Mouse (Mus musculus) embryonic facial prominence, embryonic 13.5 days (tissue): ENCODE data around the gene St6gal1. TPM values are rescaled to one million over a fixed set of nuclear protein-coding genes. Genes with fewer than 3 reads are reported as not detected.

Experiments
- ATAC-seq: fragments of 200-750 bp; cut with Nextera tagmentation; 2 replicates; pipeline ENCODE4 v1.8.0; 2017; ENCODE audit warnings: low read depth; ENCODE audit not compliant: insufficient number of reproducible peaks, insufficient read depth, low FRiP score, low TSS enrichment
- H3K27ac ChIP-seq: fragments of 300-500 bp; sonication (generic); 2 replicates; pipeline ENCODE4 v1.5.1; 2015; ENCODE audit warnings: moderate library complexity, mild to moderate bottlenecking, inconsistent platforms
- H3K27me3 ChIP-seq: fragments of 300-500 bp; sonication (generic); 2 replicates; pipeline ENCODE4 v1.6.1; 2015; ENCODE audit warnings: mild to moderate bottlenecking, inconsistent platforms
- H3K36me3 ChIP-seq: fragments of 300-500 bp; sonication (generic); 2 replicates; pipeline ENCODE4 v1.6.1; 2015; ENCODE audit warnings: mild to moderate bottlenecking, inconsistent platforms
- H3K4me1 ChIP-seq: fragments of 300-500 bp; sonication (generic); 2 replicates; pipeline ENCODE4 v1.6.1; 2015; ENCODE audit warnings: inconsistent platforms
- H3K4me2 ChIP-seq: fragments of 300-500 bp; sonication (generic); 2 replicates; pipeline ENCODE4 v1.6.1; 2015; ENCODE audit warnings: moderate library complexity, mild to moderate bottlenecking, inconsistent platforms
- H3K4me3 ChIP-seq: fragments of 300-500 bp; sonication (generic); 2 replicates; pipeline ENCODE4 v1.5.1; 2015; ENCODE audit warnings: mild to moderate bottlenecking, inconsistent platforms
- H3K9ac ChIP-seq: fragments of 300-500 bp; sonication (generic); 2 replicates; pipeline ENCODE4 v1.6.1; 2015; ENCODE audit warnings: mild to moderate bottlenecking, inconsistent platforms
- H3K9me3 ChIP-seq: fragments of 300-500 bp; sonication (generic); 2 replicates; pipeline ENCODE4 v1.6.1; 2016; ENCODE audit warnings: inconsistent platforms
- WGBS: fragments of 180-500 bp; shearing (Covaris S2); methylation state at CpG from one replicate; pipeline ENCODE4 v1.1.7; 2015; ENCODE audit warnings: mixed read lengths; 5-methylcytosine and 5-hydroxymethylcytosine counted together
- polyA plus RNA-seq: library from polyadenylated mRNA; unstranded; fragments of >200 nt; fragmentation: Nextera tagmentation; extraction: Ambion mirVana; gene quantifications from 2 replicates; pipeline ENCODE4 v1.2.1, GENCODE M21; 2015

St6gal1 gene
- polyA plus RNA-seq, 1 experiment from 2014 or later: 19.6 TPM

DNA sequence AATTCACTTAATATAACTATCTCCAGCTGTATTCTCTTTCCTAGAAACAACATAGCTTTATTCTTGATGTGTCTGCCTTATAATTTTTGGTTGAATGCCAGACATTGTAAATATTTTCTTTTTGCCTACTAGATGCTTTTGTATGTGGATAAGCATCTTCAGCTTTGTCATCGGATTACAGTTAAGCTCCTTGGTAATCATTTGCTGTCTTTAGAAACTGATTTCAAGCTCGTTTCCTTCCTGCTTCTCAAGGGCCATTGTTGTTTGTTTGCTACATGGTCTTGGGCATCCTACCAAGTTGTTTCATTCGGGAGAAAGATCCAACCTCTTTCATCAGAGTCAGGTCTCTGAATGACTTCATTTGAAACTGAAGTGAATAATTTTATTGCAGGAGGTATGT is 144.6 kb downstream of the St6gal1 start:
- Histone ChIP-seq H3K9ac (no peak overlapping the region), H3K27me3 (no peaks in the 10 kb centered on the region), H3K4me2 (no peak overlapping the region), H3K27ac (no peak overlapping the region), H3K9me3 (no peaks in the 10 kb centered on the region), H3K36me3 (no peaks in the 10 kb centered on the region), H3K4me3 (no peak overlapping the region), H3K4me1 (no peaks in the 10 kb centered on the region)
- ATAC-seq: no peak
- WGBS: 39% methylated on average over 3 of the region's 3 CpGs

DNA sequence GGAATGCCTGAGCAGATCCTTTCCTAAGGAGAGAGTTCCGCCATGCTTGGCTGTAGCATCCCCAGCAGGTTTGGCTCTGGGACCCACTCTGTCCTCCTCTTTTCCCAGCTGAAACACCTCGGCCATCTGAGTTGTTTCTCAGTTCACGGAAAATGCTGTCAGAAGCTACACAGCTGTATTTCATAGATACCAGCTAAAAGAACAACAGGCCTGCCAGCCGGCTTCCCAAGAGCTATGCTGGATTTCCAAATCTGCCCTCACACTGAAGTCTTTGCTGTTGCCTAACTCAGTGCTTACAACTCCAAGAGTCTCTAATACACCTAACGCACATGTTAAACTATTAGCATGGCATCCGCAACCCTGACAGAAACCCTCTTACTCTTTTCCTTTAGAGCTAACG is 146.2 kb downstream of the St6gal1 start:
- H3K9ac ChIP-seq: no peak overlapping the region
- H3K27ac ChIP-seq: no peak overlapping the region
- no peak overlapping the region for H3K4me3 ChIP-seq
- 79% methylated on average over 7 of the region's 7 CpGs for WGBS
- ATAC-seq: no peak
- no peaks in the 10 kb centered on the region for H3K27me3 ChIP-seq
- H3K4me2 ChIP-seq: no peak overlapping the region
- H3K9me3 ChIP-seq: no peaks in the 10 kb centered on the region
- no peaks in the 10 kb centered on the region for H3K36me3 ChIP-seq
- H3K4me1 ChIP-seq: 0 out of 2 replicates have a peak, but pooled peaks cover 2% of the 10 kb centered on the region

DNA sequence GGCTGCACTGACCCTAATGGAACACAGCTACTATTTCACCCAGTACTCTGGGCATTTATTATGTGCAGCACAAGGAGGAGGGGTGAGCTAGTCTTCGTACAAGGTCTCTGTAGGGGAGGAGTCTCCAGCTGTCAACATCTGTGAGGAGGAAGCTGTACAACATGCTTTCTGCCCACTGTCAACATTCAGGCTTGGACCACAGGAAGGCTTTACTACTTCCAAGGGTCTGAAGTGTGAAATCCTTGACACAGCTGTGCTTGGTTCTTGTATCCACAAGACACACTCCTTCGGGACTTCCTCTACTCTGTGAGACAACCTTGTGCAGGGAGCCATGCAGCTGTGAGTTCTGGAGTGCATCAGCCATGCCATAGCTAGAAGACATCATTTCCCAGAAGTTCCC is 147.8 kb downstream of the St6gal1 start:
- no peak for ATAC-seq
- H3K4me3 ChIP-seq: no peak overlapping the region
- H3K9ac ChIP-seq: no peak overlapping the region
- no peaks in the 10 kb centered on the region for H3K27me3 ChIP-seq
- 73% methylated on average over 2 of the region's 2 CpGs for WGBS
- 0 out of 2 replicates have a peak, but pooled peaks cover 2% of the 10 kb centered on the region for H3K4me1 ChIP-seq
- H3K36me3 ChIP-seq: no peaks in the 10 kb centered on the region
- no peak overlapping the region for H3K4me2 ChIP-seq
- H3K9me3 ChIP-seq: no peaks in the 10 kb centered on the region
- H3K27ac ChIP-seq: no peak overlapping the region

DNA sequence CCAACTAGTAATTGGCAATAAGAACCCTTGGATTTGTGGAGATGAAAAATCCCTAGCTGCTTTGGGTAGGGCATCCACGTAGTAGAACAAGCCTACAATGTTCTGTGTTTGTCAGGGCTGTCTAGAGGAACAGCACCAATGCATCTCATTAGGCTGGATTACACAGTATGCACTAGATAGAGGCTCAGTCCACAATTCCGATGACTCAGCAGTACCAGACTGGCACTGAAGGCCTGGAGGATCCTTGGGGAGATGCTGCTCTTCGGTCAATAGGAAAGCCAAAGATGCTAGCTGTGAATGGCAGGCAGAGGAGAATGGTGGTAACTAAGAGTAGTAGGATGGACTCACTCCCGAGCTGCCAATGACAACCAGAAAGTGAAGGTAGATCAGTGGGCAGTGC is 149.5 kb downstream of the St6gal1 start:
- H3K27ac ChIP-seq: no peak overlapping the region
- no peaks in the 10 kb centered on the region for H3K36me3 ChIP-seq
- H3K9me3 ChIP-seq: no peaks in the 10 kb centered on the region
- H3K27me3 ChIP-seq: no peaks in the 10 kb centered on the region
- no peak for ATAC-seq
- no peak overlapping the region for H3K4me2 ChIP-seq
- 0 out of 2 replicates have a peak, but pooled peaks cover 2% of the 10 kb centered on the region for H3K4me1 ChIP-seq
- no peak overlapping the region for H3K4me3 ChIP-seq
- WGBS: 90% methylated on average over 4 of the region's 4 CpGs
- H3K9ac ChIP-seq: no peak overlapping the region

DNA sequence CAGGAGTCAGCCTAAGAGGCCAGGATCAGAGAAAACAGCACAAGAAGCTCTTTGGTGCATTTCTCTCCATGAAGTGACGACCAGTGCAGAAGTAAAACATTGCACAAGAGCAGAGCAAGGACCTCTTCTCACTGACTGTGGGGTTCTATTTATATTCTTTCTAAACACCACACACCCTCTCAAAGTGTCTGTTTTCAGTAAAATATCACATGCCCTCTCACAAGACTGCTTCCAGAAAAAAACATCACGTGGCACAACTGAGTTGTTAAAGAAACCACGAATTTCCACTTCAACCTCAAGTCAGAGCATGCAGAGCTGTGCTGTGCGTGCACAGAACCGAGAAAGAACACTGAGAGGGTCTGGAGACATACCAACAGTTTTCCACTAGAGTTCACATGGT is 150.4 kb downstream of the St6gal1 start:
- no peaks in the 10 kb centered on the region for H3K36me3 ChIP-seq
- peak overlapping the region; percentile 63; the same call in 1 of the 2 replicates for H3K27ac ChIP-seq
- no peaks in the 10 kb centered on the region for H3K9me3 ChIP-seq
- H3K4me2 ChIP-seq: no peak overlapping the region
- ATAC-seq: no peak
- no peak overlapping the region for H3K9ac ChIP-seq
- 0 out of 2 replicates have a peak, but pooled peaks cover 2% of the 10 kb centered on the region for H3K4me1 ChIP-seq
- no peak overlapping the region for H3K4me3 ChIP-seq
- H3K27me3 ChIP-seq: no peaks in the 10 kb centered on the region
- 52% methylated on average over 5 of the region's 5 CpGs for WGBS

DNA sequence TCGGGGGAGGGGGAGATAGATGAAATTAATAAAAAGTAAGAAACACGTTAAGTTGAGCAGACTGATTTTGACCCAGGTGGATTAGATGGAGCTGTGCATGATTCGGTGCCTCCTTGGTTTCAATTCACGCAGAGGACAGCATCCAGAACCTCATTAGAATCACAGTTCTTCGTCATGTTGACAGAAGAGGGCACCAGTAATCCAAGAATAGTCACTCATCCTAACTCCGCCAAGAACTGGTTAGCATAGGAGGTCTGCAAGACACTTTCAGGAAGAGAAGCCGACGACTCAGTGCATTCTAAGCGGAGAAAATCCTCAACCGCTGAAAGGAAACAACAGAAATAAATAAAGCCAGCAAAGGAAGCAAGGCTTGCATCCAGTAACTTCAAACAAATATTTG is 151.6 kb downstream of the St6gal1 start:
- H3K4me2 ChIP-seq: no peak overlapping the region
- whole genome bisulfite sequencing: 59% methylated on average over 10 of the region's 10 CpGs

DNA sequence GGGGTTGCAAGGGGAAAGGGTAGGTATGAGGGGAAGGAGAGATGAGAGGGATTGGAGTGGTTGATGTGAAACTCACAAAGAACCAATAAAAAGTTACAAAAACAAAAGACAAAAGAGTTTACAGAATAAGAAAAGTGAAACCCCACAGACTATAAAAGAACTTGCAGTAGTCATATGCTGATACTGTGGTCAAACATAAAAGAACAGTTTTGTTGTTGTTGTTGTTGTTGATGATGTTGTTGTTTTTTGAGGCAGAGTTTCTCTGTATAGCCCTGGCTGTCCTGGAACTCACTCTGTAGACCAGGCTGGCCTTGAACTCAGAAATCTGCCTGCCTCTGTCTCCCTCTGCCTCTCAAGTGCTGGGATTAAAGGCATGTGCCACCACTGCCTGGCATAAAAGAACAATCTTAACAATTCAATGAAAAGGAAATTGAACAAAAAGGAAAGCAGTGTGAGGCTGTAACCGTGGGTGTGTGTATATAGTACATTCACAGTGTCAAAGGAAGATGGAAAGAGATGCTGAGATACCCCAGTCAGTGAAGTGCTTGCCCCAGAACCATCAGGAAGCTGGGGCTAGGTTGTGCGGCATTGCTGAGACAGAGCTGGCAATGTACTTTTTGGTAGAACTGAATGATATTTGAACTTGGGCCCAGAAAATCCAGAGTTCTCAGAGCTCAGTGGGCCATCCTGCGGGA is 155.1 kb downstream of the St6gal1 start:
- Histone ChIP-seq H3K4me1 (0 out of 2 replicates have a peak, but pooled peaks cover 1% of the 10 kb centered on the region), H3K27me3 (no peaks in the 10 kb centered on the region), H3K36me3 (no peaks in the 10 kb centered on the region), H3K4me2 (no peak overlapping the region), H3K4me3 (no peak overlapping the region), H3K9me3 (no peaks in the 10 kb centered on the region), H3K27ac (no peak overlapping the region), H3K9ac (no peak overlapping the region)
- WGBS: 84% methylated on average over 3 of the region's 3 CpGs
- no peak for ATAC-seq

More for the DNA sequence above, 151.6 kb downstream of the St6gal1 start:
- no peaks in the 10 kb centered on the region for H3K36me3 ChIP-seq
- H3K9ac ChIP-seq: no peak overlapping the region
- no peaks in the 10 kb centered on the region for H3K9me3 ChIP-seq
- H3K27ac ChIP-seq: no peak overlapping the region
- ATAC-seq: no peak
- no peaks in the 10 kb centered on the region for H3K27me3 ChIP-seq
- H3K4me3 ChIP-seq: no peak overlapping the region
- H3K4me1 ChIP-seq: 0 out of 2 replicates have a peak, but pooled peaks cover 2% of the 10 kb centered on the region

DNA sequence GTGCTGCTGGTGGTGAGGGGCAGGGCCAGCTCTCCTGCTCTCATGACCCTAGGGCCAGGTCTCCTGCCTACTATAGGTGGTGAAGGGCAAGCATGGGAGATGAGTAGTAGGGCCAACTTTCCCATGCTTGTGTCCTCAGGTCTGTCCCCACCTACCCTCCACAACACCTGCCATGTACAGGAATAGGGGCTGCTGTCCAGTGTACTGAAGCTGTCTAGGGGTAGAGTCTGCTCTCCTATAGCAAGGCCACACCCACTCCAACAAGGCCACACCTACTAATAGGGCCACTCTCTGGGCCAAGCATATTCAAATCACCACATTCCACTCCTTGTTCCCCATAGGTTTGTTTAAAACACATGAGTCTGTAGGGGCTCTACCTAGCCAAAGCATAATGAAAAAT is 159.8 kb downstream of the St6gal1 start:
- Histone ChIP-seq H3K27ac (no peak overlapping the region), H3K4me3 (no peak overlapping the region), H3K36me3 (no peaks in the 10 kb centered on the region), H3K4me1 (no peaks in the 10 kb centered on the region), H3K9me3 (no peaks in the 10 kb centered on the region), H3K4me2 (no peak overlapping the region), H3K27me3 (no peaks in the 10 kb centered on the region), H3K9ac (no peak overlapping the region)
- ATAC-seq: no peak

DNA sequence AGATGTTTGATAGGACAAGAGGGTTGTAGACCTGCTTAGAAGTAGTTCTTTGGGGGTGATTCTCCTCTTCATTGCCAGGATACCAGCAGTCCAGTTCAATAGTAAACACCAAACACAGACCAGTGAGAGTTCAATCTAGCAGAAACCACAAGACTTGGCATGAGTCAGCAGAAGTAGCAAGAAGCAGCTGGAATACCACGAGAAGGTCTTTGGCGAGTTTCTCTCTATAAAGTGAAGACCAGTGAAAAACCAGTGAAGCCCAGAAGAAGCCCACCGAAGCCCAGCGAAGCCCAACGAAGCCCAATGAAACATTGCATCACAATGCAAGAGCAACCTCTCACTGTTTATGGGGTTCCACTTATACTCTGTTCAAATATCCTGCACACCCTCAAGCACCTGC is 173.4 kb downstream of the St6gal1 start:
- whole genome bisulfite sequencing: 82% methylated on average over 5 of the region's 5 CpGs
- Histone ChIP-seq H3K9me3 (no peaks in the 10 kb centered on the region), H3K36me3 (no peaks in the 10 kb centered on the region)

DNA sequence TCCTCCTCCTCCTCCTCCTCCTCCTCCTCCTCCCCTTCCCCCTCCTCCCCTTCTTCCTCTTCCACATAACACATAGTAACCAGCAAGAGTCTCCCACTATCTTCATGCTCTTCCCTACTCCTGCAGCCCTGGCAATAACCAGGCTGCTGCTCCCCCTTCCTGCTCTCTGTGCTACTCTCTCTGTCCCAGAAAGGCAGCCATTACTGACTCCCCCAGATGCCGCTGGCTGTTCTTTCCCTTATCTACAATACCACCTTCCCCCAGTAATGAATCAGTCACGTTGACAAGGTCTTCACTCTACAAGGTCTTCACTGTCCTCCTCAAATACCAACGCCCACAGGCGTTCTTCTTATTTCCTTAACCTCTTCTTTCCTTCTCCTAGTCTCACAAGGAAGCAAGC is 176.9 kb downstream of the St6gal1 start:
- Histone ChIP-seq H3K4me3 (no peak overlapping the region), H3K27ac (peak overlapping the region; percentile 39; the same call in 1 of the 2 replicates), H3K27me3 (no peaks in the 10 kb centered on the region), H3K9ac (no peak overlapping the region), H3K36me3 (no peaks in the 10 kb centered on the region), H3K9me3 (no peaks in the 10 kb centered on the region), H3K4me1 (peaks cover 16% of the 10 kb centered on the region), H3K4me2 (no peak overlapping the region)
- ATAC-seq: no peak
- 33% methylated on average over 4 of the region's 4 CpGs for WGBS

More for the DNA sequence above, 173.4 kb downstream of the St6gal1 start:
- ATAC-seq: no peak
- Histone ChIP-seq H3K27me3 (no peaks in the 10 kb centered on the region), H3K4me3 (no peak overlapping the region), H3K27ac (no peak overlapping the region), H3K4me1 (peaks cover 11% of the 10 kb centered on the region), H3K9ac (no peak overlapping the region), H3K4me2 (no peak overlapping the region)

DNA sequence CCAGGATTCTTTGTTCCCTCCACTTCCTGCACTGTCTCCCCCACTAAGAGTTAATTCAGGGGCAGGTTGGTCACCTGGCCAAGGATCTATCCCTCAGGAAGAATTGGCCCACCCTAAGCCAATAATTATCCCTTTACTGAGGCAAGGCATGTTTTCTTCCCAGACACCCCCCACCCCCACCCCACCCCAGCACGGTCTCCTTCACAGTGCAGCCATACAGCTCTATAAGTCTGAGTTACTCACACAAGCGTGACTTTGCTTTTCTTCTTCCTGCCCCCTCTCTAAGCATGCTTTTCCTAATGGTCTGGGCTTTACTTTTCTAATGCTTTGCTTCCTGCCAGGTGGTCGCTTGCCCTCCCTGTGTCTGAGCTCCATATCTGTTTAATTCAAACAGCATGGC is 177.4 kb downstream of the St6gal1 start:
- peak overlapping the region; percentile 39; the same call in 1 of the 2 replicates for H3K27ac ChIP-seq
- no peaks in the 10 kb centered on the region for H3K27me3 ChIP-seq
- no peaks in the 10 kb centered on the region for H3K36me3 ChIP-seq
- no peaks in the 10 kb centered on the region for H3K9me3 ChIP-seq
- H3K4me3 ChIP-seq: no peak overlapping the region
- H3K4me1 ChIP-seq: peaks cover 16% of the 10 kb centered on the region
- WGBS: 24% methylated on average over 3 of the region's 3 CpGs
- no peak overlapping the region for H3K9ac ChIP-seq
- ATAC-seq: no peak
- no peak overlapping the region for H3K4me2 ChIP-seq

DNA sequence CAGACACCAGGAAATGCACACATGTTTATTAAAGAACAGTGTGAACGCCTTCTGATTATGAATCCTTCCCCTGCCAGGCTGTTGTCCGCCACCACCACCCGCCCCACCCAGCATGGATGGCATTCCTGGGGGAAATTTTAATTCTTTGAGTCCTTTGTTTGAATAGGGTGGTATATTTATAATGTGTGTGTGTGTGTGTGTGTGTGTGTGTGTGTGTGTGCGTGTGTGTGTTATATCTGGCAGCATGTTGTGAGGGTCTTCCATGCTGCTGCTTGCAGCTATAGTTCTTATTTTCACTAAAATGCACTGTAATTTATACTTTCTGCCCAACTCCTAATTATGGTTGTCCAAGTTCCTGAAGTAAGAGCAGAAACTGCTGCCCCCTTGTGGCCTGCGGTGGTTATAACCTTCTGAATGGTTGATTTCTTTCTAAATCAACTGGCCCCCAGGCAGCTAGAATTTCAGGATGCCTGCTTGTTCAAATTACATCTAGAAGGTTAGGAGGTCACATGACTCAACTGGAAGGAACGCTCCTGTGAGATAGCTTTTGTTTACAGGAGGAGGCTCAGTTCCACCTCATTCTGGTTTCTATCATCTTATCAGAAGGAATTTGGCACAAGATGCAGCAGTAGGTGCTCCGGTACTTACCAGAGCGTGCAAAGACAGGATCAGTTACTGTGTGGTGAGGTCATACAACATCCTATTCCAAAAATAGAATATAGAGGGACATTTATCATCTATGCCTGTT is 178.6 kb downstream of the St6gal1 start:
- Histone ChIP-seq H3K27me3 (no peaks in the 10 kb centered on the region), H3K9ac (no peak overlapping the region), H3K4me1 (peaks cover 16% of the 10 kb centered on the region), H3K9me3 (no peaks in the 10 kb centered on the region), H3K27ac (0 out of 2 replicates have a peak overlapping the region, but pooled peaks have one; percentile 29), H3K4me3 (no peak overlapping the region), H3K36me3 (no peaks in the 10 kb centered on the region), H3K4me2 (0 out of 2 replicates have a peak overlapping the region, but pooled peaks have one; percentile 2)
- ATAC-seq: 0 out of 2 replicates have a peak, but pooled peaks have one; percentile 50
- 26% methylated on average over 8 of the region's 8 CpGs for WGBS
